Mouse (Mus musculus) ES-Bruce4 (cell line): ENCODE results near the gene Eras. TPM values are rescaled to one million over a fixed set of nuclear protein-coding genes. Genes with fewer than 3 reads are reported as not detected.
A peak's percentile ranks its signal among the peaks of the same experiment; 100 is the strongest.

Source experiments
- H3K27ac ChIP-seq: 2 replicates; pipeline ENCODE4 v1.5.1; 2012; ENCODE audit warnings: low read length, inconsistent platforms; ENCODE audit not compliant: insufficient read depth
- H3K27me3 ChIP-seq: 2 replicates; pipeline ENCODE4 v1.6.1; 2012; ENCODE audit warnings: mild to moderate bottlenecking, low read length, inconsistent platforms; ENCODE audit not compliant: control insufficient read depth, poor library complexity, insufficient read depth, severe bottlenecking
- H3K36me3 ChIP-seq: 2 replicates; pipeline ENCODE4 v1.6.1; 2012; ENCODE audit warnings: inconsistent platforms, mild to moderate bottlenecking, low read length, moderate library complexity; ENCODE audit not compliant: control insufficient read depth, poor library complexity, insufficient read depth, severe bottlenecking
- H3K4me1 ChIP-seq: one replicate; pipeline ENCODE4 v1.8.1; 2011; ENCODE audit warnings: low read length; ENCODE audit not compliant: control insufficient read depth, insufficient read depth
- H3K4me3 ChIP-seq: 2 replicates; pipeline ENCODE4 v1.5.1; 2011; ENCODE audit warnings: low read depth, mild to moderate bottlenecking, low read length
- H3K9ac ChIP-seq: 2 replicates; pipeline ENCODE4 v1.6.1; 2012; ENCODE audit warnings: low read depth, mild to moderate bottlenecking, inconsistent platforms; ENCODE audit not compliant: poor library complexity, severe bottlenecking
- H3K9me3 ChIP-seq: replicated peaks from 2 replicates; pipeline ENCODE4 v1.6.1; 2012; ENCODE audit warnings: mild to moderate bottlenecking, low read length, inconsistent platforms; ENCODE audit not compliant: control insufficient read depth, poor library complexity, insufficient read depth, severe bottlenecking
- CTCF ChIP-seq: IDR thresholded peaks from one replicate; pipeline ENCODE4 v1.8.1; 2011; ENCODE audit warnings: low read depth, low read length
- EP300 ChIP-seq: IDR thresholded peaks from 2 replicates; pipeline ENCODE4 v1.6.1; 2011; ENCODE audit warnings: low read depth, low read length; ENCODE audit not compliant: insufficient read depth
- POLR2A ChIP-seq: IDR thresholded peaks from one replicate; pipeline ENCODE4 v1.8.1; 2011; ENCODE audit warnings: low read length; ENCODE audit not compliant: insufficient read depth
- polyA plus RNA-seq: library from polyadenylated mRNA; stranded (reverse); fragments of >200 nt; gene quantifications from 2 replicates; pipeline ENCODE4 v1.2.4, GENCODE M21; 2011; ENCODE audit warnings: low read depth; ENCODE audit not compliant: missing spikeins, insufficient read depth, insufficient read length

Eras gene
- polyA plus RNA-seq, 1 experiment = 31.2 TPM

DNA sequence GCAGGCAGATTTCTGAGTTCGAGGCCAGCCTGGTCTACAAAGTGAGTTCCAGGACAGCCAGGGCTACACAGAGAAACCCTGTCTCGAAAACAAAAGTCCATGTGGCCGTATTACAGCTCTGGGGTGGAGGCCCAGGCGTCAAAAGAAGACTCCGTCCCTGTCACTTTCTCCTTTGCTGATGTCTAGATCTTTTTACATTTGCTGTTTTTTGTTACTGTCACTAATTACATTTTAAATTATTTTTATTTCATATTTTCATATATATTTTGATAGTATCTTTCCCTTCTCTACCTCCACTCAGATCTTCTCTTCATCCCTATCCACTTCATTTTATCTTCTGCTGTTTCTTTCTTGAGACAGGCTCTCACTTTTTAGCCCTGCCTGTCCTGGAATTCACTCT lies 20.7 kb downstream of the Eras start, which contains the start of gene Gm10491:
Gm10491 (minus strand) TSS at position 101 of the 400 bp plus-strand sequence.
- H3K27ac ChIP-seq = no peak within 1 kb of the TSS
- H3K4me3 ChIP-seq = no peak within 1 kb of the TSS
- H3K27me3 ChIP-seq = no peaks in the 10 kb centered on the region
- H3K4me1 ChIP-seq = no peaks in the 10 kb centered on the region
- H3K9me3 ChIP-seq = no peaks in the 10 kb centered on the region
- TF ChIP-seq EP300 (no peak), POLR2A (no peak), CTCF (no peak)
- H3K9ac ChIP-seq = no peak within 1 kb of the TSS
- H3K36me3 ChIP-seq = no peaks in the 10 kb centered on the region

DNA sequence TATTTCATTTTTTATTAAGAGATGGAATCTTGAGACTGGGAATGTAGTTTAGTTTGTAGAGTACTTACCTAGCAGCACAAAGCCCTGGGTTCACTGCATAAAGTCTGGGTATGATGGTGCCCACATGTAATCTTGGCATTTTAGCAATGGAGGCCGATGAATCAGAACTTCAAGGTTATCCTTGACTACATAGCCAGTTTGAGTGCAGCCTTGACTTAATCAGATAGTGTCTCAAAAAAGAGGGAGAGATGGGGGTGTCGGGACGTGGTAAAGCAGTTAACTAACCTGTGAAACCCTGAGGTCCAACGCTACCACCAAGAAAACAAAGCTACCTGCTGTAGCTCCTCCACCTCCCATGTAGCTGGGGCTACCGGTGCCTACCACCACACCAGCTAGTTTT lies 24.0 kb downstream of the Eras start:
- Histone ChIP-seq H3K27ac (no peak overlapping the region), H3K36me3 (no peaks in the 10 kb centered on the region), H3K27me3 (no peaks in the 10 kb centered on the region), H3K4me1 (no peaks in the 10 kb centered on the region), H3K9me3 (no peaks in the 10 kb centered on the region), H3K4me3 (no peak overlapping the region), H3K9ac (no peak overlapping the region)
- TF ChIP-seq POLR2A (no peak), EP300 (no peak), CTCF (no peak)

GRCm38 (mm10) chrX:7898880-7899874 lies 29.2 kb downstream of the Eras start, which contains the start of the genes Pqbp1 and Timm17b:
Gene Pqbp1, minus strand, starts transcription at chrX:7899269.
Gene Timm17b, plus strand, starts transcription at chrX:7899357.
- H3K9ac ChIP-seq = peak within 1 kb of the TSS; percentile 72
- no peaks in the 10 kb centered on the region for H3K4me1 ChIP-seq
- H3K36me3 ChIP-seq = peaks cover 3% of the 10 kb centered on the region; the same call in 1 of the 2 replicates
- H3K27ac ChIP-seq = peak within 1 kb of the TSS; percentile 81; the same call in 1 of the 2 replicates
- H3K9me3 ChIP-seq = no peaks in the 10 kb centered on the region
- peak within 1 kb of the TSS; percentile 95 for H3K4me3 ChIP-seq
- TF ChIP-seq CTCF (no peak), POLR2A (no peak), EP300 (no peak)
- no peaks in the 10 kb centered on the region for H3K27me3 ChIP-seq

- H3K9ac ChIP-seq = peak overlapping the region; percentile 72
- no peak overlapping the region for H3K27ac ChIP-seq
- peaks cover 6% of the 10 kb centered on the region; the same call in 1 of the 2 replicates for H3K36me3 ChIP-seq
- TF ChIP-seq POLR2A (no peak), EP300 (no peak), CTCF (no peak)
- H3K4me1 ChIP-seq = no peaks in the 10 kb centered on the region
- H3K27me3 ChIP-seq = no peaks in the 10 kb centered on the region
- no peaks in the 10 kb centered on the region for H3K9me3 ChIP-seq
- peak overlapping the region; percentile 87 for H3K4me3 ChIP-seq
These were observed 30.2 kb downstream of the Eras start for GRCm38 (mm10) chrX:7898211-7898610.

- TF ChIP-seq CTCF (no peak), EP300 (no peak), POLR2A (no peak)
- H3K4me1 ChIP-seq = no peaks in the 10 kb centered on the region
- H3K9me3 ChIP-seq = no peaks in the 10 kb centered on the region
These were observed 44.4 kb downstream of the Eras start, which contains the start of gene Slc35a2 for GRCm38 (mm10) chrX:7883841-7884567. Gene Slc35a2, plus strand, starts transcription at chrX:7884028.

More at GRCm38 (mm10) chrX:7883841-7884567, 44.4 kb downstream of the Eras start, which contains the start of gene Slc35a2:
- H3K36me3 ChIP-seq = no peaks in the 10 kb centered on the region
- peak within 1 kb of the TSS; percentile 54 for H3K9ac ChIP-seq
- H3K27ac ChIP-seq = peak within 1 kb of the TSS; percentile 29
- H3K27me3 ChIP-seq = no peaks in the 10 kb centered on the region
- H3K4me3 ChIP-seq = peak within 1 kb of the TSS; percentile 92
